Mouse (Mus musculus): ENCODE results near the gene Fubp1.

DNA sequence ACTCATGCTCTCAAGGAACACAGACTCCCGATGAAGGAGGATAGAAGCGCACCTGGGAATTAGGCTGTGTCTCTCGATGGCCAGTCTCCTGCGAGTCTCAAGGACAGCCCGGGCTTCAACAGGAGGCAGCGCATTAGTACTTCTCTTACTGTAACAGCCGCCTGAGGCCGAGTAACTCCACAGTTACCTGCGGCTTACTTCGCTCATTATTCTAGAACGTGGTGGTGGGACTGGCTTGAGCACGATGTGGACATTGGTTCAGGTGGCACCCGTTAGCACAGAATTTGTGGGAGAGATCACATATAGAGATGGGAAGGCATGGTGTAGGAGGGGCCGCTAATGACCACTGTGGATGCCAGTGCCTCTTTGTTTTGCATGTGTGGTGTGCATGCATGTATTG, 57.9 kb downstream of the Fubp1 start:
- no peak for TF ChIP-seq CTCF (IDR thresholded peaks at IDR 0.05; ENCODE audit: control insufficient read depth, insufficient read depth, insufficient read length)
- no peak for TF ChIP-seq MAX (IDR thresholded peaks at IDR 0.05)
- TF ChIP-seq MYOD1 (IDR thresholded peaks at IDR 0.05; ENCODE audit: control insufficient read depth, insufficient read length, low read depth): no peak
- no peak for TF ChIP-seq CEBPB (IDR thresholded peaks at IDR 0.05; ENCODE audit: low read depth)
- TF ChIP-seq USF1 (IDR thresholded peaks at IDR 0.05; ENCODE audit: low read depth): no peak

All from C2C12 (cell line).